Mouse (Mus musculus) forebrain, embryonic 16.5 days (tissue): ENCODE measurements at regions not wholly inside any gene's neighbourhood (a gene's known extent, or its start where the extent isn't known, plus 50 kb on each side); places are given as distances from the start of the nearest gene placed in this dataset.

Experiments used
- ATAC-seq: fragments of 200-750 bp; cut with Nextera tagmentation; 2 replicates; pipeline ENCODE4 v1.8.0; 2017; ENCODE audit warnings: mild to moderate bottlenecking, moderate library complexity
- H3K27ac ChIP-seq: fragments of 300-500 bp; sonication (generic); 2 replicates; pipeline ENCODE4 v1.5.1; 2014; ENCODE audit warnings: low read length, control low read depth
- H3K27me3 ChIP-seq: fragments of 300-500 bp; sonication (generic); replicated peaks from 2 replicates; pipeline ENCODE4 v1.6.1; 2014; ENCODE audit warnings: low read length; ENCODE audit not compliant: control insufficient read depth, insufficient read depth
- H3K36me3 ChIP-seq: fragments of 300-500 bp; sonication (generic); 2 replicates; pipeline ENCODE4 v1.6.1; 2014; ENCODE audit not compliant: control insufficient read depth, insufficient read depth
- H3K4me1 ChIP-seq: fragments of 300-500 bp; sonication (generic); replicated peaks from 2 replicates; pipeline ENCODE4 v1.6.1; 2014; ENCODE audit warnings: low read length; ENCODE audit not compliant: control insufficient read depth, insufficient read depth
- H3K4me2 ChIP-seq: fragments of 300-500 bp; sonication (generic); 2 replicates; pipeline ENCODE4 v1.6.1; 2014; ENCODE audit warnings: mild to moderate bottlenecking, low read length, control low read depth
- H3K4me3 ChIP-seq: fragments of 300-500 bp; sonication (generic); replicated peaks from 2 replicates; pipeline ENCODE4 v1.5.1; 2014; ENCODE audit warnings: mild to moderate bottlenecking, low read length, control low read depth
- H3K9ac ChIP-seq: fragments of 300-500 bp; sonication (generic); replicated peaks from 2 replicates; pipeline ENCODE4 v1.6.1; 2014; ENCODE audit warnings: low read depth, low read length, control low read depth
- H3K9me3 ChIP-seq: fragments of 300-500 bp; sonication (generic); 2 replicates; pipeline ENCODE4 v1.6.1; 2016; ENCODE audit warnings: low read length; ENCODE audit not compliant: control insufficient read depth
- WGBS: fragments of 180-500 bp; shearing (Covaris S2); extraction: QIAGEN DNeasy Blood & Tissue Kit; methylation state at CpG from one replicate; pipeline ENCODE4 v1.1.7; 2014; 5-methylcytosine and 5-hydroxymethylcytosine counted together

DNA sequence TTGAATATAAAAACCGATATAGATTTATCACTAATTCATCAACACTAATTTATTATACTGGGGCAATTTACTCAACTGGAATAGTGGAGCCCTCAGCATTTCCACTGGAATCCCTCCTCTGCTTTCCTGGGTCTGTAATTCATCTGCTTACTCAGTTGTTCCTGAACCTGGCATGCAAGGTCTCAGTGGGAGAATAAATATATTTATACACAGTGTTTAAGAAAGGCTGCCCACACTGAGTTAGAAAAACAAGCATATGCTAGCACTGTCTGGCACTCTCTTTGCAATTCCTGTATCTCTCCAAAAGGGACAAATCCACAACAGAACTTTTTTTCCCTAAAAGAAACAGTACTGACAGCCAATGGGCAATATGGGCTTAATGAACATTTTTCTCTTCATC, 100.1 kb upstream of the Gm10192 start:
- Histone ChIP-seq H3K4me3 (no peak overlapping the region), H3K4me1 (peaks cover 23% of the 10 kb centered on the region), H3K27me3 (no peaks in the 10 kb centered on the region), H3K9me3 (no peaks in the 10 kb centered on the region), H3K9ac (no peak overlapping the region), H3K36me3 (no peaks in the 10 kb centered on the region), H3K27ac (peak overlapping the region; percentile 50; the same call in 1 of the 2 replicates), H3K4me2 (no peak overlapping the region)
- ATAC-seq = peak; percentile 66
- 67% methylated on average over 1 of the region's 1 CpGs for WGBS

DNA sequence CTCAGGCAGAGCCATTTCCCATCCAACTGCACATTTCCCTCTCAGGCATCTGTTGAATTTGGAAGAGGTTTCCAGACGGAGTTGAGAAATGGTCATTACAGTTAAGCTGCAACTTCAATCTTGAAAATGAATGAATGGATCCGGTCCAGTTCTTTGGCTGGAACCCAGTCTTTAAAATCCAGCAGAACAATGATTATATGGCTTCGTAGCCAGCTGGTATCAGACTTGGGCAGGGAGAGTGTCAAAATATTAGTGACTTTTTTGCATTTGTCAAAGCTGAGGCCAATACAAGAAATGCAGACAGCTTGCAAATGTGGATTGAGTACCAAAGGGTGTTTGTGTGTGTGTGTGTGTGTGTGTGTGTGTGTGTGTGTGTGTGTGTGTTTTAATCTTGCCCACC, 99.7 kb upstream of the Gm10192 start:
- peak; percentile 77 for ATAC-seq
- peaks cover 23% of the 10 kb centered on the region for H3K4me1 ChIP-seq
- no peaks in the 10 kb centered on the region for H3K36me3 ChIP-seq
- H3K9me3 ChIP-seq = no peaks in the 10 kb centered on the region
- H3K27ac ChIP-seq = no peak overlapping the region; the same call in 1 of the 2 replicates
- no peaks in the 10 kb centered on the region for H3K27me3 ChIP-seq
- WGBS = 11% methylated on average over 3 of the region's 3 CpGs
- H3K9ac ChIP-seq = no peak overlapping the region
- H3K4me2 ChIP-seq = no peak overlapping the region
- H3K4me3 ChIP-seq = no peak overlapping the region

DNA sequence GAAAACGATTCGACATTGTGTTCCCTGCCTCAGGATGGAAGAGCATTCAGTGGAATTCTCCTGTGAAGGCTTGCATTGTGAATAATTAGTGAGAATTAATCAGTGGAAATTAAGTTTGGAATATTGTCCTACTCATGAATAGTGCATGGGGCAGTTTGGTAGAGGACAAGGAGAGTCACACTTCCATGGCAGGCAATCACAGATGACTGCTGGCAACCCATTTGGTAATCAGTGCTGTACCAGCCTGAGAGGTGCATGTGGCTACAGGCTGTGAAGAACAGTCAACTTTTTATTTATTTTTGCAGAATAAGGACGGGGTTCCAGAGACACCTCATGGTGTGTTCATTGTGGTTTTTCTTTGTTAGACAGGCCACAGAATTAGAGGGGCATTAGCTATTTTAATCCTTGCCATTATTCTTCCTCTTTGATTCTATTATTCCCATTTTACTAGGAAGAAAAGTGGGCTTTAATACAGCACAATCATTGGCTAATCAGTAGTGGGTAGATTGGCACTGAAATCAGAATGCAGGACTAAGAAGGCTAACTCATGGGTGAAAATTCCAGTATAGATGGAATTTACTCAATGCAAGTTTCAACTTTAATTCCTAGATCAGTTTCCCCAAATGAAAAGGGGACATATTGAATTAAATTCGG, 98.3 kb upstream of the Gm10192 start:
- no peaks in the 10 kb centered on the region for H3K9me3 ChIP-seq
- H3K27me3 ChIP-seq = no peaks in the 10 kb centered on the region
- WGBS = 14% methylated on average over 4 of the region's 4 CpGs
- ATAC-seq = peak; percentile 92
- H3K27ac ChIP-seq = no peak overlapping the region
- peaks cover 23% of the 10 kb centered on the region for H3K4me1 ChIP-seq
- H3K9ac ChIP-seq = no peak overlapping the region
- no peaks in the 10 kb centered on the region for H3K36me3 ChIP-seq
- H3K4me3 ChIP-seq = no peak overlapping the region
- no peak overlapping the region for H3K4me2 ChIP-seq

DNA sequence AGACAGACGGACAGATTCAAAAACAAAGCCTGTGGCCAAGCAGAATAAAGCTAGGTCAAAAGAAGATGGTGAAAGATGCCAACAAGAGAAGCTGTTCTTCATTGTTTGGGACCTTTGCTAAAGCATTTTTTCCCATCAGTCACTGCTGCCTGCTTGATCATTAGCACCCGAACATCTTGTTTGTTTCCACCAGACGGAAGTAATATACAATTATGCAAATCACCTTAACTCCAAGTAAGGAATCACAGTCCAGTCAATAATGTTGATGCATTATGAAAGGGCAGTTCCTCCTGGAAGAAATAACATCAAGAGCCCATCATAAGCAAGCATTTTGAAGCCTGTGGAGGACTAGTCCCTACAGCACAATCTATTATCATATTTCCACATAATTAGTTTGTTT, 97.7 kb upstream of the Gm10192 start:
- Histone ChIP-seq H3K36me3 (no peaks in the 10 kb centered on the region), H3K9me3 (no peaks in the 10 kb centered on the region), H3K4me1 (peaks cover 23% of the 10 kb centered on the region), H3K27me3 (no peaks in the 10 kb centered on the region), H3K4me2 (no peak overlapping the region), H3K4me3 (no peak overlapping the region), H3K9ac (no peak overlapping the region), H3K27ac (no peak overlapping the region)
- 5% methylated on average over 3 of the region's 3 CpGs for WGBS
- ATAC-seq = peak; percentile 25

DNA sequence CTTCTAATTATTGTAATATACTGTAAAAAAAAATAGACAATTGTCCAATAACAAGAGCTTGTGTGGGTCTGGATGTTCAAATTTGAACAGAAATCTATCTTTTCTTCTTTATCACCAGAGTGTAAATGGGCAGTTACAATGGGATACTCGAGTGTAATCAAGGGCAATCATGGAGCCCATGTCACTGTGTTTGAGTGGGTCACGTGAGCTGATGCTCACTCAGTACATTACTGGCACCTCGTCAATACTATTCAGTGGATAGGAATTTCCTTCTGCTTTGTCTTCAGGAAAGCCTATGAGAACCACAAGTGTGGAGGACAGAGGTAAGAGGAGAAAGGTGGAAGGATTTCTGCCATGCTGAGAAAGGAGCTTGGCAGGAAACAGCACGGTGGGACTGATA, 54.0 kb upstream of the Gm10192 start:
- Histone ChIP-seq H3K9ac (no peak overlapping the region), H3K36me3 (no peaks in the 10 kb centered on the region), H3K4me2 (no peak overlapping the region), H3K4me1 (peaks cover 20% of the 10 kb centered on the region), H3K27ac (0 out of 2 replicates have a peak overlapping the region, but pooled peaks have one; percentile 20), H3K4me3 (no peak overlapping the region), H3K27me3 (no peaks in the 10 kb centered on the region), H3K9me3 (0 out of 2 replicates have a peak, but pooled peaks cover 2% of the 10 kb centered on the region)
- WGBS = 28% methylated on average over 4 of the region's 4 CpGs
- no peak for ATAC-seq

DNA sequence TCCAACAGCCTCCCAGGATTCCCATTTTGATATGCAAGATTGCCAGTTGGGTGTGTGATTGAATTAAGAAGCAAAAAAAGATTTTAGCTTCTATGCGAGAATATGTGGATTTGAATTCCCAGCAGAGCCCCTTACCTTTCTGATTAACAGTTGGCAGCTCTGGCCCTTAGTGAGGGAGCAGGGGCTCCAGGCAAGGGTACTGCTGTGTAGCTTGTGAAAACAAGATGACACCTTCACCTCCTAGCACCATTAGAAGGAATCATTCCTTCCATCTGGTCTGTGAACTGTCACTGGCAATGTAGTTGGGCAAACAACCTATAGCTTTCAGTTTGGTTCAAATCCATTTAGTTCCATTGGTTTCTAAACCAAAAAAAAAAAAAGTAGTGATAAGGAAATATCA, 53.4 kb upstream of the Gm10192 start:
- ATAC-seq = peak; percentile 75
- no peaks in the 10 kb centered on the region for H3K36me3 ChIP-seq
- no peaks in the 10 kb centered on the region for H3K27me3 ChIP-seq
- H3K4me1 ChIP-seq = peaks cover 20% of the 10 kb centered on the region
- 17% methylated on average over 1 of the region's 1 CpGs for WGBS
- 0 out of 2 replicates have a peak, but pooled peaks cover 2% of the 10 kb centered on the region for H3K9me3 ChIP-seq
- H3K27ac ChIP-seq = peak overlapping the region; percentile 70
- H3K9ac ChIP-seq = no peak overlapping the region
- no peak overlapping the region for H3K4me3 ChIP-seq
- H3K4me2 ChIP-seq = no peak overlapping the region

DNA sequence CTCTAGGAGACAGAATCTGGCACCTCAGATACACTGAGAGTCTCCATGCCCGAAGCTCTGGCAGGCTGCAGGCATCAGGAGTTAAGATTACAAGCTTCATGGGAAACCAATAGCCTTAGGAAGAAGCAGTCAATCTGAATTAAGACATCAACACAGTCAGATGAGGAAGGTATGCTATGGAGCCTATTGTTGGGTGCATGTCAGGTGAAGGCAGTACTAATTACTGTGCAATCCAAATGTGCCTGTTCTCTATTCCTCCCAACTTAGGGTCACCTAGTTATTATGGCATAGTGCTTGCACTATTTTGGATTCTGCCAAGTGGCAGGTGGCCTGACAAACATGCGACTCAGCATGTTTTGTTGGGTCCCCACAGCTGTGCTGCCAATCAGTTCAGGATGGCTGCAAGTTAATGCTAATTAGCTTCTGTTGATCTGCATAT, 53.0 kb upstream of the Gm10192 start:
- peaks cover 20% of the 10 kb centered on the region for H3K4me1 ChIP-seq
- no peaks in the 10 kb centered on the region for H3K9me3 ChIP-seq
- no peaks in the 10 kb centered on the region for H3K27me3 ChIP-seq
- H3K36me3 ChIP-seq = no peaks in the 10 kb centered on the region
- peak; percentile 96 for ATAC-seq
- no peak overlapping the region for H3K4me3 ChIP-seq
- H3K4me2 ChIP-seq = no peak overlapping the region
- H3K9ac ChIP-seq = no peak overlapping the region
- WGBS = 7% methylated on average over 2 of the region's 2 CpGs
- peak overlapping the region; percentile 70 for H3K27ac ChIP-seq
